Mouse (Mus musculus) cerebellum, adult 9-10 months (tissue): Measurements from ENCODE around the gene Mtx1.

Source experiments
- DNase-seq: peaks from one replicate; pipeline ENCODE4 v3.0.0; 2022

The Mtx1 gene

DNA sequence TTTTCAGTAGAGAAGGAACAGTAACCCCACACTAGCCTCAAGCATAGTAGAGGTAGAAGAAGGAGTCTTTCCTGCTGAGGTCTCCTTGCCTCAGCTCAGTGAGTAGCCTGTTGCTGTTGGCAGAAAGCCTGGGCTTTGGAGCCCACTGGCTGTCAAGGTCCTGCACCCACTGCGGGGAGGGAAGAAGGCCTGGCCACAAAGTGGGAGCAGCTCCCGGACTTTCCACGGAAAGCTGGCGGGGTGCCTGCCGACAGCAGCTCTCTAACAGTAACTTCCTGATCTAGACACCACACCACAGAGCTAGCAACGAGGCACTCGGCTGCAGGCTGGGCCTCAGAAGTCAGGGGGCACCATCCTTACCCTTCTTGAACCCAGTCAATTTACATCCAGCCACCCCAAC is 16.2 kb downstream of the Mtx1 start:
- DNase-seq, result no peak

DNA sequence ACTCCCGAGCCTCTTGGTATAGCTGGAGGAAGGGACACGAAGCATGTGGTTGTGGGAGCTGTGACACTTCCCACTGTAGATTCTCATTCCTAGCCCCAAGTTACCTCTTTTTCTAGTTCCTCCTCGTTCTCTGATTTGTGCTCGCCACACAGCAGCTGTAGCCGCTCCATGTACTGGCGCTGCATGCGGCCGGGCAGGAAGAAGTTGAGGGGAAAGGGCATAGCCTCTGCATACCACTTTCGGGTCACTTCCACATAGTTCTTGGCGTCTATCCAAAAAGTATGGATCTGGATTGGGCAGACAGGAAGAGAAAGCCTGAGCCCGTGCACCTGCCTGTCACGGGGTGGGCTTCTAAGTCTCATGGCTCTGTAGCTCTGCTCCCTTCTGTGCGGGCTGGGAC is 16.7 kb downstream of the Mtx1 start:
- no peak for DNase-seq

DNA sequence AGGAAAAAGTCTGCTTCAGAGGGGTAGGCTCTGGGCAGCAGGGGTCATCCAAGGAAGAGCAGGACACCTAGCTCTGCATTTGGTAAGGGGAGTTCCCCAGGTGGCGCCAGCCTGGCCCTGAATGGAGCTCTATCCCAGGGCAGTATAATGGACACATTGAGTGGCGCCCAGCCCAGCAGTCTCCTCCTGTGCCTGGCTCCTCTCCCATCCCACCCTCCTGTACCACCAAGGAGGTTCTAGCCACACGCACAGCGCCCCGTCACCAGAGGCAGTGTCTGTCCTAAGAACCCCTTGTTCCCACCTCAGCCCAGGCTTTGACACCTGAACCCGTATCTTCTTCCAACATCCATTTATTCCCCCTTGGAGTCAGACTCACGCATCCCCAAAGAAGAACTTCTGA is 17.2 kb downstream of the Mtx1 start:
- no peak for DNase-seq

DNA sequence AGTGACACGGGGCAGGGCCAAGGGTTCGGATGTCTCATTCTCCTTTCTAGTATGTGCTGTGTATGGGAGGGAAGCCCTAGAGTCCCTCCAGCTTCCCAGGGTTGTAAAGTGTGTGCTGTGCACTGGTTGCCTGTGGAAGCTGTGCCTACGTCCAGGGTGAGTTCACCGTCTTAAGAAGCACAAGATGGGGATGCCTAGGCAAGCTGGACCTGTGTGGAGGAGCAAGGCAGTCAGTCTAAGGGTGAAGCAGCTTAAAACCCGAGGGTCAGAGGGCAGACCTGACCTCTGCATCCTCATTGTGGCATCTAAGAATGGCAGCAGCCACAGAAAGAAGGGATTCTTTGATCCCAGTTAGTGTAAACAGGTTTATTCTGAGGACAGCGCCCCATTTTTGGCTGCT is 18.2 kb downstream of the Mtx1 start:
- no peak for DNase-seq

DNA sequence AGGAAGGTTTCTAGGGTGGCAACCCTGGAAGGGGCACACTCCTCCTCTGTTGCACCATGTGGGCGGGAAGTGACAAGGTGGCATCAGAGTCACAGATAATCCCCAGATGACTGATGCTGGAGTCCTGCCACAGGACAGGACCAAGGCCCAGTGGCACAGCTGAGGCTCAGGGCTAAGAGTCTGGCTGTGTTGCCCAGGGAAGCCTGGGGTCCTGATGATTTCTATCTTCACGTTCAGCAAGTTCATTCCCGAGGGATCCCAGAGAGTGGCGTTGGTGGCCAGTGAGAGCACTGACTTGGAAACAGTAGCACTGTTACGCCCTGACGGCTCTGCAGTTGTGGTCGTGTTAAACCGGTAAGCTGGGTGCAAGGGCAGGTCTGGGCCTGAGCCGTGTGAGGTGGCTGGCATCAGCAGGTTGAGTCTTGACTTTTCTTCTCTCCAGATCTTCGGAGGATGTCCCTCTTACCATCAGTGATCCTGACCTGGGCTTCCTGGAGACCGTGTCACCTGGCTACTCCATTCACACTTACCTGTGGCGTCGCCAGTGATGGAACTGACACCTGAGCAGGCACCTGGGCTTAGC is 18.7 kb downstream of the Mtx1 start:
- no peak for DNase-seq

DNA sequence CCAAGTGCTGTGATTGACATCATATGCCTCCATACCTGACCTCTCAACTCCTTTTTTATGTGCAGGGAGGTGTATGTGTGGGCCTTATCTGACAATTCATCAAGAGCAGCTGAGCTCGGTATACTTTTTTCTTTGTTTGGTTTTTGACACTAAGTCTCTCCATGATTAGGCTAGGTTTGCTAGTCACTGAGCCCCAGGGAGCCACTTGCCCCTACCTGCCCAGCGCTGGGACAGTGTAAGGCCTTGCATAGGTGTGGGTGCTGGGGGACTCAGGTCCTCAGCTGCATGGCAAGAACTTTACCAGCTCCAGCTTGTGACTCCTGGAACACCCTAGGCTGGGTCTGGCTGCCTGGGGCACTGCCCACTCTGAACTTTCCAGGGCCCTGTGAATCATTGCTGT is 20.2 kb downstream of the Mtx1 start:
- no peak for DNase-seq

DNA sequence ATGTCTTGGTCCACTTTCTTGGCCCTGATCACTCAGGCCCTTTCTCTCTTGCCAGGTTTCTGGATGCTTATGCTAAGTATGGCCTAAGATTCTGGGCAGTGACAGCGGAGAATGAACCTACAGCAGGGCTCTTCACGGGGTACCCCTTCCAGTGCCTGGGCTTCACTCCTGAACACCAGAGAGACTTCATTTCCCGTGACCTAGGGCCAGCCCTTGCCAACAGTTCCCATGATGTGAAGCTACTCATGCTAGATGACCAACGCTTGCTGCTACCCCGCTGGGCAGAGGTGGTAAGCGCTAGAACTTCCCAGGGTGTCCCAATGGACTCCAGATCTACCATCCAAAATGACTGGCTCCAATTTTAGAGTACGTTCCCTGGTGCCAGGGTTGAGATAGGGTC is 20.8 kb downstream of the Mtx1 start:
- no peak for DNase-seq

DNA sequence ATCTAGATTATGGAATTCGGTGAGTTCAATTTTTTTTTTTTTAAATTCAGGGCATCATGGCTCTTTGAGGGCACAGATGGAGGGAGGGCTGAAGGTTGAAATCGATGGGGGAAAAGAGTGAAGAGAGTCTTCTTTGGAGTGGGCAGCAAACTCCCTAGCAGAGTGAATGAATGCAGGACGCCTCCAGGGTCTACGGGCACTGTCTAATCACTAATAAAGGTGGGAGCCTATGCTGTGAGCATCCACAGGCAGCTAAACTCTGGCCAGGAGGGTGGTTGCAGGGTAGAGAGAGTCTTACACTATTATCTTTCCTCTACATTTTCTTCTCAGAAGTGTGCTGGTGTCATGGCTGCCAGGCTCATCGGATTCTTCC is 23.8 kb downstream of the Mtx1 start:
- DNase-seq, result no peak

DNA sequence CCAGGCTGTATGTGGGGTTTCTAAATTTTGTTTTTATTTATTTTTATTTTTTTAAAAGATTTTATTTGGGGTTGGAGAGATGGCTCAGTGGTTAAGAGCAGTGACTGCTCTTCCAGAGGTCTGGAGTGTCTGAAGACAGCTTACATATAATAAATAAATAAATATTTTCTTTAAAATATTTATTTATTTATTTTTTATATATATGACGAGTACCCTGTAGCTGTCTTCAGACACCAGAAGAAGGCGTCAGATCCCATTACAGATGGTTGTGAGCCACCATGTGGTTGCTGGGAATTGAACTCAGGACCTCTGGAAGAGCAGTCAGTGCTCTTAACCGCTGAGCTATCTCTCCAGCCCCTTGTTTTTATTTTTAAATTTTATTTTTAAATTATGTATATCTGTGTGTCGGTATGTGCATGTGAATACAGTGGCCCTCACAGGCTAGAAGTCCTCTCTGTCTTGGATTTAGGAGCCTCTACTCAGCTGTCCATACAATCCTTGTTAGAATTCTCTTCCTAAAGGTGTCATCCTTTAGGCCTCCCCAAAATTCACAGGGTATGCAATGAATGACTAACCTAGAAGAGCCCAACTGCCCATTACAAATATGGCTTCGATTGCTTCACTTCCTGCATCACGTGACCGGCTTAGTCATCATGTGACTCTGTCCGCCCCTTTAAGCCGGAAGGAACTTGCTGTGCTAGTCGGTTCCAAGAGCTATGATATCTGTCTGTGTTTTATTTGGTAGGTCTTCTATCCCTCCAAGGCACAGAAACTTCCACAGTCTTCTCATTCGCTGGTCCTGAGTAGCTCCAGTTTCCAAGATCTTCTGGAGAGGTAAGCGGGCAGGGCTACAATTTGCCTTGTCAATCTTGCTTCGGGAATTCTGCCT is 24.4 kb downstream of the Mtx1 start, which contains the start of gene Gba:
Gene Gba, plus strand, starts transcription at position 676 of the 889 bp plus-strand sequence.
- DNase-seq, result peak; percentile 90

DNA sequence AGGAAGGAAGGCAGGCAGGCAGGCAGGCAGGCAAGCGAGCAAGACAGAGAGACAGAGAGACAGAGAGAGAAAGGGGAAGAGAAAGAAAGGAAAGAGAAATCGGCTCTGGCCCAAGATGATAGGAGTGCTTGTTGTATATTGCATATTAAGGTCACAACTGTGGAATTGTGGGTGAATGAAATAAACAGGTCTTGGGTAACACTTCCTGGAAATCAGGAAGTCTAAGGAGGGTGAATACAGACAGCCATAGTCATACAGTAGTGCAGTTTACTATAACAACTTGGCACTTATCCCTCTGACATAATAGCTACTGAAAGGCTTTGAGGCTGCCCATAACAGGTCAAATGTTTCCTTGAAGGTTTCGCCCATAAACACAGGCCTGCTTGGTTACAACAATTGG is 27.0 kb downstream of the Mtx1 start:
- no peak for DNase-seq

DNA sequence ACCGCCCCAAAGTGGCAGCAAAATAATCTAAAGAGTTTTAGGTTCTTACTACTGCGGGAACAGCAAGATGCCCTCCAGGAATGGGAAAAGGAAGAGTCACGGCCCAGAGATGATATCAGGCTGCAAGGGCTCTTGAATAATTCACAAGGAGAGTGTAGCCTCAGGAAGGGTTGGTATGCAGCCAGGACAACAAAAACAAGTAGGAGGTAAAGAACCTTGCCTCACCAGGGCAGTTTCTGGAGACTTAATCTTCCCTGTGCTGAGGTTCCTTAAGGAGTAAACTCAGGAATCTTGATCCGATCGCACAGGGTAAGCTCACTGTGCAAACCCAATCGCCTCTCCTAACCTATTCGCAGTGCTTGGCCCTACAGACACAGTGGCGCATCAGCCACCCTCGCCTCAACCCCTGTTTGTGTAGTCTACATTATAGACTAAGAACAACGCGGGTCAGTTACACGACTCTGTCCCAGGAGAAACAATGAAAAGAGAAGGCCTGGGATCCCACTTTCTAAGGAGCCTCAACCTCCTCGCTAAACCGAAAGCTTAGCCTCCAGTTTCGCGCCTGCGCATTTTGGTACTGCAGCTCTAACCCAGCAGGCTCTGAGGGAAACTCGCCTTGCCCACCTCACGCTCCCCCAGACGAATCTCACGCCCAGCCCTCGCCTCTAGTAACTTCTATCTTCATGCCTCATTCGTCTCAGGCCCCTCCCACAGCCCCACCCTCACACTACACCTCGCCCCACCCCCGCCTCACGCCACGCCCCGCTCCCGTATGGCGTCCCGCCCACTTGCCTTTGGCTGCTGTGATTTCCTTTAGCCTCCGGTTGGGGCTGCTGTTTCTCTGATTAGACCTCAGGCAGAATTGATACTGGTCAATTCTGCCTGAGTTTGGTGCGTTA is 30.7 kb downstream of the Mtx1 start:
- DNase-seq, result peak; percentile 80

DNA sequence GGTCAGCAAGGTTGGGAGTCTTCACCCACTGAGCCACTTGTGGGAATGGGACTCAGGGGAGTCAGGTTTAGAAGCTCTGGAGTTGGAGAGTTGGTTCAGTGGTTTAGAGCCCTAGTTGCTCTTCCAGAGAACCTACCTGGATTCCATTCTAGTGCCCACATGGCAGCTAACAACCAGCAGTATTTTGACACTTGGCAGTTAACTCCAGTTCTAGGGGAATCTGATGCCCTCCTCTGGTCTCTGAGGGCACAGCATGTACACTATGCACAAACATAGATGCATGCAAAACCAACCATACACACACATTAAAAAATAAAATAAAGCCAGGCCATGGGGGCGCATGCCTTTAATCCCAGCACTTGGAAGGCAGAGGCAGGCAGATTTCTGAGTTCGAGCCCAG is 33.0 kb downstream of the Mtx1 start:
- no peak for DNase-seq

DNA sequence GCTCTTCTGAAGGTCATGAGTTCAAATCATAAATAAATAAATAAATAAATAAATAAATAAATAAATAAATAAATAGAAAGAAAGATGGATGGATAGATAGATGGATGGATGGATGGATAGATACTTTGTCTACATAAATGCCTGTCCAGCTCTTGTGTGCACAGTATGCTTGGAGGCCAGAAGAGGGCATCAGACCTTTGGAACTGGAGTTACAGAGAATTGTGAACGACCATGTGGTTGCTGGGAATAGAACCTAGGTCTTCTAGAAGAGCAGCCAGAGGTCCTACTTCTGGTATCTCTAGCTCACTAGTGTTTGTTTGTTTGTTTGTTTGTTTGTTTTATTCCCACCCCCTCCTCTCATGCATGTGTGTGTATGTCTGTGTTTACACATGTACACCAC is 33.5 kb downstream of the Mtx1 start:
- DNase-seq, result no peak

DNA sequence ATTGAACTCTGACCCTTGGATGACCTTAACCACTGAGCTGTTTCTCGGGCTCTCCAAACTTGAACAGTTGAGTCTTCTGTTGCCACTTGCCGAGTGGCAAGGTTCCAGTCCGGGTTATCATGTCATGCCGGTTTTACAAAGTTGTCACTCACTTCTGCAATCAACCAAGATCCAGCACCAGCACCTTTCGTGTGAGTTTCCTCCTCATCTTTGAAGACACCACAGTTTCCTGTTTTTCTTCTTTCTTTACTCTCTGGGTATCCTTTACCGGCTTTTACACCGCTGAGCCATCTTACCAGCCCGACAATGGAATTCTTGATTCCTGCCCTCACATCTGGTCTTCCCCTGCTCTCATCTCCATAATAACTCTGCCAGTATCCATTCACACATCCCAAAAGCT is 36.5 kb downstream of the Mtx1 start:
- DNase-seq, result no peak

DNA sequence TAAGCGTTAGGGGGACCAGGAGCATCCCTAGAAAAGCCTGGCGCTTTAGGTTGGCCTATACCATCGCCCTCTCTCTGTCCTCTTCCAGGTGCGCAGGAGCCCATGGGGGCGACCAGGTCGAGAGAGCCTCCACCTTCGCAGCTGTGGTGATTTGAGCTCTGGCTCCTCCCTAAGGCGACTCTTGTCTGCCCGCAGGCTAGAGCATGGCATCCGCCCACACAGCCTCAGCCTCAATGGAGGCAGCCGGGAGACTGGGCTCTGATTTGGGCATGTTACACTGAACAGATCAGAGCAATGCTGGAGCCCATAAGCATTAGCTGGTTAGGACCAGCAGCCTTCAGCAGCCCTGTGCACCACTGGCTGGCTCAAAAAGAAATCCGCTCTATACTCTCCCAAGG is 38.4 kb downstream of the Mtx1 start:
- no peak for DNase-seq

DNA sequence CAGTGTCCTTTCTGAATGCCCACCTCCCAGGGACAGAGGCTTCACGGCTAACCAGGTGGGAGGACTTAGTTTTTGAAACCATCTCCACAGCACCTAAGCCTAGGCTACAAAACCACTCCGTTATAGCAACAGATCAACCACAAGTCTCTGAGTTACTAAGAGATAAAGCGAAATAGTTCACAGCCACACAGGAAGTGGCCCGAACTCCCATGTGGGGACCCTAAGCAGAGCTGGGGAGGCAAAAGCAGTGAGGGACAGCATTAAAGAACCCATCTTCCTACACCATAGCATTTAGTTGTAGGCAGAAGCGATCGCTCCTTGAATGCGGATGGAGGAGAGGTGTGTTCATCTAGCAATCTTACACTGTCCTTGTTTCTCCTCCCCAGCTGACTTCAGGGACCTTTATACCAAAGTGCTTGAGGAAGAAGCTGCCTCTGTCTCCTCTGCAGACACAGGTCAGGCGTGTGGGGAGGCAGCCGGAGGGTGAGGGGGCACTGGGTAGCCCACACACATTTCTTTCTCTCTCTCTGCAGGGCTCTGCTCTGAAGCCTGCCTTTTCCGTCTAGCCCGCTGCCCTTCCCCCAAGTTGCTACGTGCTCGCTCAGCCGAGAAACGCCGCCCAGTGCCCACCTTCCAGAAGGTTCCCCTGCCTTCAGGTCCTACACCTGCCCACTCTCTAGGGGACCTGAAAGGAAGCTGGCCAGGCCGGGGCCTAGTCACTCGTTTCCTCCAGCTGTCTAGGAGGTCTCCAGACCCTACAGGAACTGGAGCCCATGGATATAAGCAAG is 39.0 kb downstream of the Mtx1 start:
- DNase-seq, result no peak

DNA sequence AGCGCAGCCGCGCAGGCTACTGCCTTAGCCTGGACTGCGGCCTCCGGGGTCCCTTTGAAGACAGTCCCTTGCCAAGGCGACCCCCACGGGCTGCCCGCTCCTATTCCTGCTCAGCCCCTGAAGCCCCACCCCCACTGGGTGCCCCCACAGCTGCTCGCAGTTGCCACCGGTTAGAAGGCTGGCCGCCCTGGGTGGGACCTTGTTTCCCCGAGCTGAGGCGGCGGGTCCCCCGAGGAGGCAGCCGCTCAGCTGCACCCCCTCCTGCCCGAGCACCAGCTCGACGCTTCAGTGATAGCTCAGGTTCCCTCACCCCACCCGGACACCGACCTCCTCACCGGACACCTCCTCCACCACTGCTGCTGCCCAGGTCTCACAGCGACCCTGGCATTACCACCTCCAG is 39.7 kb downstream of the Mtx1 start:
- DNase-seq, result no peak

DNA sequence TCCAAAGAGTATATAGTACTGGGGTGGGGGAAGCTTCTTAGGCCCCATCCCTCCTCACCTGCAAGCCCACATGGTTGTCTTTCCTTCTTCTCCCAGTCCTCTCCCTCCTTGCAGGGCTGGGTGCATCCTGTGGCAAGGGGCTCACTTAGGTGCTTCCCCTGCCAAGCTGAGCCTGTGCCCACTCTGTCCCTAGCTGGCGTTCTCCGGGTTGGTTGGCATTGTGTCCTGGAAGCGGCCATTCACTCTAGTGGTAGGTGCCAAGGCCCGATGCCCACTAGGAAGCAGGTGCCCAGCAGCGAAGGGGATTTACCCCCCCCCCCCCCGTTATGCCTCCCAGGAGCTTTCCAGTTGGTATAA is 43.0 kb downstream of the Mtx1 start:
- DNase-seq, result peak; percentile 52

DNA sequence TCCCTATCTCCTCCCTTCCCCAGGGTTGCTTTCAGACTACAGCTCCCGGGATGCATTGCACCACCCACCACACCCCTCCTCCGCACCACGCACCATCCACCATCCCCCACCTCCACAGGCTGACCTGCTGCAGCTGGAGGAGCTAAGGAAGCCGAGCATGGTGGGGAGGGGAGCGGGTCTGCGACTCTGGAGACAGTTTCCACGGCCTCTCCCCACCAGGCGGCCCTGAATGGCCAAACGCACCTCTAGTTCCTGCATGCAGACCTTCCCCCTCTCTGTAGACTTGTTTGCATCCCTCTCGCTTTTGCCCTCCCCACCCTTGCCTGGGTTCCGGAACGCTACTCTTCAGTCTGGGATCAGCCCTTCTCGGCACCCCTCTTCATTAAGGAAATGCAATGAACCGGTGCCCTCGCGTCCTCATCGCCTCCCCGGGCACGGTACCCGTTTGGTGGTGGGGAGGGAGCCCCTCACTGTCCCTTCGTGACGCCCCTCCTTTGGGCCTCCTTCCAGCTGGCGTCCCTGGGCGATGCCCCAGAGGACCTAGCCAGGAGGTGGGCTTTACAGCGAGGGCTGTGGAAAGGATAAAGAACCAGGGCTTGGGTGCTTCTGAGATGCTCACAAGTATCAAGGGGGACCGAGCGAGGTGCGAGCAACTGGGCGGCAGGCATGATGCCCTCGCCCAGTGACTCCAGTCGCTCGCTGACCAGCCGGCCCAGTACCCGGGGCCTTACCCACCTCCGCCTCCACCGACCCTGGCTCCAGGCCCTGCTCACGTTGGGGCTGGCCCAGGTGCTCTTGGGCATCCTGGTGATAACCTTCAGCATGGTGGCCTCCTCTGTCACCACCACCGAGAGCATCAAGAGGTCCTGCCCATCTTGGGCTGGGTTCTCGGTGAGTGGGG is 43.6 kb downstream of the Mtx1 start, which contains the start of gene Fam189b:
Gene Fam189b, plus strand, starts transcription at position 86 of the 901 bp plus-strand sequence.
- peak; percentile 92 for DNase-seq

DNA sequence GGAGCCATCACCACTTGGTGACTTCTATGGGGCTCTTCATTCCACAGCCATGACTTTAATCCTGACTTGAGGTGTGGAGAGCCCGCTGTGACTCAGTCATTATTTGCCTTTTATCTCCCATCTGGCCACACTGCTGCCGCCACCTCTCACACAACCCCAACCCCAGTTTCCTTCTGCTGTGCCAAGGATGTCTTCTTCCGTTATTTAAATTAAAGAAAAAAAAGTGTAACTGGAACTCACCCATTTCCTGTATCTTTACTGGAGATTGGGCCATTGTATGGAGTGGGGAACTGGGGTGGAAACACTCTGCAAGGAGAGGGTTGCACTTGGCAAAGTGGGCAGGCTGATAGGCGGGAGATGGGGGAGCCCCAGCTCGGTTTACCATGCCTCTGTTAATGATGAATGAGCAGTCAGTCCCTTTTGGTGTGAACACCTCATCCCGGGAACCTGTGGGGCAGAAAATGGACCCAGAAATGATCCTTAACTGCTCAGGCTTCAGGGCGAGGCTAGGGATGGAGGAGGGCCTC is 44.3 kb downstream of the Mtx1 start:
- no peak for DNase-seq

DNA sequence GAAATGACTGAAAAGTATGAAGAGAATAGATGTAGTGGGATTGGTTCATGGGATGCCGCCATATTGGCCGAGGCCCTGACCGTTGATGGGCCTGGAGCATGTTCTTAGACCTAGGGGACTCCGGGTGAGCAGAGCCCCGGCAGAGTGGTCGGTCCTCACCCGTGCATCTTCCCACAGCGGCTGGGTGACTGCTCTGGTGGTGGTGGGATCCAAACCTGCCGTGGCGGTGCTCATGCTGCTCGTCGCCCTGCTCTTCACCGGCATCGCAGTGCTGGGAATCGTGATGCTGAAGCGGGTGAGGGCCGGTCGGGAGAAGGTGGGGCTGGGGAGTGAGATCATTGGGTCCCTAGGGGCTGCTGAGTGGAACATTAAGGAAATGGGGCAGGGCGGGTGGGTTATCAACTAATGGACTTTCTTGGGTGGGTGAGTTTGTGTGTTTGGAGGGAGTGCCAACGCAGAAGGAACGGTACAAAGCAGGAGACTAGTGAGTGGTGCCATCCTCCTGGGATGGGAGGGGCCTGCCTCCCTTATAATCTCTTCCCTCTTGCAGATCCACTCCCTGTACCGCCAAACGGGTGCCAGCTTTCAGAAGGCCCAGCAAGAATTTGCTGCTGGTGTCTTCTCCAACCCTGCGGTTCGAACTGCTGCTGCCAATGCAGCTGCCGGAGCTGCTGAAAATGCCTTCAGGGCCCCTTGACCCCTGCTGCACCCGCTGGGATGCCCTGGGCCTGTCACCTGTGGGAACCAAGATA is 45.0 kb downstream of the Mtx1 start:
- peak; percentile 57 for DNase-seq
